ENCODE assay signal across 24 mouse cellular contexts in genomic region chr13:107507336-107507735, GRCm38 (mm10).
"Had no signal": no experiment of that assay in that cellular context is flagged by ENCODE, and none has a peak within 500 bp of the region (broad histone marks: within the 10 kb centered on the region; RNA-seq: fewer than 3 reads in every experiment).

No protein-coding gene starts in this region.

- H3K9ac ChIP-seq: intestine, embryonic 15.5 days; kidney, embryonic 15.5 days; limb, embryonic 13.5 days; liver, embryonic 12.5 days; liver, embryonic 15.5 days; lung, embryonic 15.5 days; stomach, embryonic 15.5 days had no signal

- ATAC-seq: intestine, embryonic 15.5 days; liver, embryonic 12.5 days had no signal

- H3K4me1 ChIP-seq: intestine, embryonic 15.5 days; liver, embryonic 12.5 days; liver, embryonic 15.5 days; lung, embryonic 15.5 days; stomach, embryonic 15.5 days had no signal

- H3K4me3 ChIP-seq: intestine, embryonic 15.5 days; kidney, embryonic 15.5 days; limb, embryonic 13.5 days; liver, embryonic 12.5 days; liver, embryonic 15.5 days; lung, embryonic 15.5 days; megakaryocyte, embryonic 14.5 days; midbrain, embryonic 10.5 days; stomach, embryonic 15.5 days had no signal

- DNase-seq: kidney, adult 11 months; kidney, adult 8-10 months; kidney, postnatal 10 days; kidney, postnatal 36 days; left cerebral cortex, postnatal 4 days; liver; lung, adult 18-20 months; lung, postnatal 10 days; lung, postnatal 36 days; midbrain, embryonic 14.5 days; retina, postnatal 1 day; right cerebral cortex, postnatal 4 days; spleen, adult 18-20 months; thymus, adult 18-20 months; thymus, postnatal 36 days had no signal

- H3K27me3 ChIP-seq: intestine, embryonic 15.5 days; kidney, embryonic 15.5 days; limb, embryonic 13.5 days; liver, embryonic 12.5 days; liver, embryonic 15.5 days; lung, embryonic 15.5 days; stomach, embryonic 15.5 days had no signal

- H3K4me2 ChIP-seq: intestine, embryonic 15.5 days; kidney, embryonic 15.5 days; limb, embryonic 13.5 days; liver, embryonic 12.5 days; liver, embryonic 15.5 days; lung, embryonic 15.5 days; stomach, embryonic 15.5 days had no signal

- H3K36me3 ChIP-seq: intestine, embryonic 15.5 days; kidney, embryonic 15.5 days; limb, embryonic 13.5 days; liver, embryonic 12.5 days; liver, embryonic 15.5 days; lung, embryonic 15.5 days; midbrain, embryonic 10.5 days; stomach, embryonic 15.5 days had no signal

- H3K9me3 ChIP-seq: intestine, embryonic 15.5 days; kidney, embryonic 15.5 days; limb, embryonic 13.5 days; liver, embryonic 12.5 days; liver, embryonic 15.5 days; lung, embryonic 15.5 days; megakaryocyte, embryonic 14.5 days; midbrain, embryonic 10.5 days; stomach, embryonic 15.5 days had no signal

- H3K27ac ChIP-seq: intestine, embryonic 15.5 days; kidney, embryonic 15.5 days; limb, embryonic 13.5 days; liver, embryonic 12.5 days; liver, embryonic 15.5 days; lung, embryonic 15.5 days; midbrain, embryonic 10.5 days; stomach, embryonic 15.5 days had no signal
